Mouse (Mus musculus) CH12.LX (cell line): ENCODE results near the gene Trim17. TPM values are rescaled to one million over a fixed set of nuclear protein-coding genes. Genes with fewer than 3 reads are reported as not detected.

Experiments used
- DNase-seq: peaks from one replicate; pipeline ENCODE4 v3.0.0-alpha.2; 2013; ENCODE audit errors: extremely low read depth
- H3K27ac ChIP-seq: 2 replicates; pipeline ENCODE4 v1.5.1; 2012; ENCODE audit warnings: low read depth, mild to moderate bottlenecking, control low read depth, moderate library complexity; ENCODE audit not compliant: insufficient read depth
- H3K27me3 ChIP-seq: replicated peaks from 2 replicates; pipeline ENCODE3; 2012; ENCODE audit warnings: inconsistent platforms
- H3K36me3 ChIP-seq, 2 experiments: replicated peaks in 1 of 2; 2 replicates each; pipeline versions ENCODE3 to v1.6.1; 2012; ENCODE audit warnings: inconsistent platforms in 1 of 2, low read length in 1 of 2, mild to moderate bottlenecking in 1 of 2, mixed read lengths in 1 of 2, moderate library complexity in 1 of 2; ENCODE audit not compliant: control insufficient read depth in 1 of 2, insufficient read depth in 1 of 2
- H3K4me1 ChIP-seq, 2 experiments: 2 replicates each; pipeline ENCODE4 v1.6.1; 2012; ENCODE audit warnings: inconsistent platforms in 1 of 2, moderate library complexity in 1 of 2; ENCODE audit not compliant: insufficient read depth in 2 of 2, control insufficient read depth in 1 of 2
- H3K4me2 ChIP-seq: 2 replicates; pipeline ENCODE4 v1.6.1; 2012; ENCODE audit warnings: low read depth, mild to moderate bottlenecking, control low read depth; ENCODE audit not compliant: poor library complexity, insufficient read depth, severe bottlenecking
- H3K4me3 ChIP-seq, 3 experiments: fragments of 150-350 bp in 1 of 3; sonication (generic) in 1 of 3; replicated peaks in 1 of 3; 2 replicates each; pipeline versions ENCODE3 to v1.5.1; 2011 to 2012; ENCODE audit warnings: low read depth in 2 of 3, low read length in 2 of 3, mild to moderate bottlenecking in 2 of 3, moderate library complexity in 2 of 3, control low read depth in 1 of 3, improper control_type of control experiment in 1 of 3, inconsistent platforms in 1 of 3, mixed read lengths in 1 of 3; ENCODE audit not compliant: poor library complexity in 1 of 3
- H3K79me2 ChIP-seq: replicated peaks from 2 replicates; pipeline ENCODE4 v1.6.1; 2012; ENCODE audit warnings: mild to moderate bottlenecking, moderate library complexity; ENCODE audit not compliant: control insufficient read depth, poor library complexity, insufficient read depth, severe bottlenecking; ENCODE audit errors: extremely low read depth
- H3K9ac ChIP-seq: 2 replicates; pipeline ENCODE4 v1.6.1; 2012; ENCODE audit warnings: low read depth, mild to moderate bottlenecking, control low read depth, moderate library complexity; ENCODE audit not compliant: insufficient read depth
- H3K9me3 ChIP-seq: replicated peaks from 2 replicates; pipeline ENCODE3; 2012; ENCODE audit warnings: low read length, inconsistent platforms, mixed read lengths
- BHLHE40 ChIP-seq: IDR thresholded peaks from 2 replicates; pipeline ENCODE4 v1.6.1; 2011; ENCODE audit warnings: mild to moderate bottlenecking, low read depth, low read length, improper control_type of control experiment
- CTCF ChIP-seq, 2 experiments: IDR thresholded peaks in 1 of 2; conservative IDR thresholded peaks in 1 of 2; 2 replicates each; pipeline ENCODE4 v1.5.1; 2011 to 2012; ENCODE audit warnings: low read depth in 2 of 2, low read length in 2 of 2, improper control_type of control experiment in 1 of 2, inconsistent platforms in 1 of 2, mild to moderate bottlenecking in 1 of 2, moderate library complexity in 1 of 2
- ELF1 ChIP-seq: IDR thresholded peaks from 2 replicates; pipeline ENCODE4 v1.6.1; 2014; ENCODE audit warnings: low read depth, mild to moderate bottlenecking, inconsistent platforms, low read length, improper control_type of control experiment
- GABPA ChIP-seq: IDR thresholded peaks from 2 replicates; pipeline ENCODE4 v1.6.1; 2012; ENCODE audit warnings: low read depth, low read length, improper control_type of control experiment, inconsistent platforms; ENCODE audit not compliant: insufficient replicate concordance
- HCFC1 ChIP-seq: IDR thresholded peaks from 2 replicates; pipeline ENCODE4 v1.6.1; 2012; ENCODE audit warnings: low read depth, mild to moderate bottlenecking, inconsistent platforms, low read length, improper control_type of control experiment
- JUND ChIP-seq: conservative IDR thresholded peaks from 2 replicates; pipeline ENCODE4 v1.6.1; 2011; ENCODE audit warnings: low read depth, low read length, improper control_type of control experiment
- KAT2A ChIP-seq: IDR thresholded peaks from 2 replicates; pipeline ENCODE4 v1.6.1; 2012; ENCODE audit warnings: low read length, improper control_type of control experiment, inconsistent platforms; ENCODE audit not compliant: insufficient replicate concordance
- MEF2A ChIP-seq: IDR thresholded peaks from 2 replicates; pipeline ENCODE4 v1.6.1; 2014; ENCODE audit warnings: low read depth, mild to moderate bottlenecking, inconsistent platforms, low read length, improper control_type of control experiment, borderline replicate concordance
- MYC ChIP-seq: IDR thresholded peaks from 2 replicates; pipeline ENCODE4 v1.6.1; 2011; ENCODE audit warnings: low read depth, mild to moderate bottlenecking, improper control_type of control experiment, low read length
- NELFE ChIP-seq: IDR thresholded peaks from 2 replicates; pipeline ENCODE4 v1.6.1; 2011; ENCODE audit warnings: low read depth, low read length, improper control_type of control experiment
- RAD21 ChIP-seq: IDR thresholded peaks from 2 replicates; pipeline ENCODE4 v1.6.1; 2011; ENCODE audit warnings: low read depth, mild to moderate bottlenecking, low read length, improper control_type of control experiment, moderate library complexity
- RCOR1 ChIP-seq: conservative IDR thresholded peaks from 2 replicates; pipeline ENCODE4 v1.6.1; 2012; ENCODE audit warnings: low read depth, mild to moderate bottlenecking, inconsistent platforms, low read length, improper control_type of control experiment
- TCF12 ChIP-seq: IDR thresholded peaks from 2 replicates; pipeline ENCODE4 v1.6.1; 2014; ENCODE audit warnings: low read depth, mild to moderate bottlenecking, inconsistent platforms, low read length, improper control_type of control experiment
- USF1 ChIP-seq: IDR thresholded peaks from 2 replicates; pipeline ENCODE4 v1.6.1; 2014; ENCODE audit warnings: low read depth, mild to moderate bottlenecking, inconsistent platforms, low read length, improper control_type of control experiment
- ZC3H11A ChIP-seq: IDR thresholded peaks from 2 replicates; pipeline ENCODE4 v1.6.1; 2012; ENCODE audit warnings: low read depth, mild to moderate bottlenecking, inconsistent platforms, low read length, improper control_type of control experiment
- dilution Hi-C: fragments of 300-500 bp; cut with MboI; formaldehyde crosslinking; loops from 2 replicates; pipeline ENCODE4 v1.14.3; 2020; ENCODE audit warnings: low sequenced_read_pairs; ENCODE audit not compliant: extremely low pct_unique_long_range_greater_than_20kb, extremely low pct_ligation_motif_present
- in situ Hi-C: fragments of 300-500 bp; cut with MboI; formaldehyde crosslinking; loops from 3 replicates; pipeline ENCODE4 v1.14.3; 2019; ENCODE audit warnings: low sequenced_read_pairs, low pct_ligation_motif_present, low pct_unique_long_range_greater_than_20kb, mixed read lengths
- polyA plus RNA-seq: library from polyadenylated mRNA; unstranded; fragments of >175 nt; gene quantifications from 2 replicates; pipeline ENCODE4 v1.2.1, GENCODE M21; 2012; ENCODE audit warnings: low read depth; ENCODE audit not compliant: insufficient read length
- total RNA-seq, 2 experiments: library from RNA; depleted of rRNA; stranded (reverse); fragments of 300-350 nt in 1 of 2; fragments of >200 nt in 1 of 2; gene quantifications; 2 replicates each; pipeline ENCODE4 v1.2.3; 2012 to 2014

Trim17 gene
- total and polyA plus RNA-seq, 3 experiments = 0.47 to 0.49 TPM; not detected in 1

DNA sequence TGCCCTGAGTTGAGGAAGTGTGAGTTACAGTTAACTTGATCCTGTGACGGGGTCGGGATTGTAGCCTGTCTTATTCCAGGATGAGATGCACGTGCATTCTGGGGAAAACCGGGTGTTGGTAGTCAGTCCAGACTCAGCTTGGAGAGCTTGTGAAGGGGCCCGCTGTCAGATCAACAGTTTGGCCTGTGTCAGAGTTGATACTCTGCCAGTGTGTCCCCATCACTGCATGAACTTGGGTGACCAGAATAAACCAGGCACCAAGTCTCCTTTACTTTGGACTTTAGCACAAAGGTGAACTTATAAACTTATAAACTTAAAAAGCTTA is 24.2 kb downstream of the Trim17 start:
- Histone ChIP-seq H3K9me3 (no peaks in the 10 kb centered on the region), H3K4me1 (peaks cover 25 to 56% of the 10 kb centered on the region in 2 experiments), H3K27ac (peak overlapping the region; percentile 59), H3K4me2 (peak overlapping the region; percentile 64), H3K79me2 (peaks cover 60% of the 10 kb centered on the region), H3K27me3 (no peaks in the 10 kb centered on the region), H3K36me3 (peaks cover 11 to 51% of the 10 kb centered on the region in 2 experiments), H3K4me3 (peak overlapping the region; percentile 70 to 99 (median 96)), H3K9ac (peak overlapping the region; percentile 86)
- DNase-seq = no peak
- in situ Hi-C loops = no loop called here
- dilution Hi-C loops = no loop called here
- no peak for TF ChIP-seq JUND
- no peak; the same call in 1 of the 2 replicates for TF ChIP-seq HCFC1
- TF ChIP-seq MYC = 0 out of 2 replicates have a peak, but pooled peaks have one; percentile 35
- TF ChIP-seq BHLHE40 = peak; percentile 45; the same call in 1 of the 2 replicates
- 0 out of 2 replicates have a peak, but pooled peaks have one; percentile 16 for TF ChIP-seq MEF2A

DNA sequence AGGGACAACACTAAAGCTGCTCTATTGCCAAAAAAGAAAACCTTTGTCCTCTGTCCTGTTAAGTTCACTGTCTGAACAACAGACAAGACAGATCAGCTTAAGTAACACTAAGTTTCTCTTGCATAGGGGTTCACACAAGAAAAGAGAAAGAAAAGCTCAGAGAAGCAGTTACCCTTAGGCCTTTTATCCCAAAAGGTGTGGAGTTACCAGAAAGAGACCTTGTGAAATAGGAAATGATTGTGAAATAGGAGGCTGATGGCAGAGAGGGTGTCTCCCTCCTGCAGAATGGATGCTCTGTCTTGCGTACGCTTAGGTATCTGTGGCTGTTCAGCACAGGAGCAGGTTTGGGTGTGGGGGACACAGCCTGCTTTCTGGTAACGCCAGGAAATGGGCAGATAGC is 24.7 kb downstream of the Trim17 start:
- peak overlapping the region; percentile 70 to 99 (median 96) for H3K4me3 ChIP-seq
- peak overlapping the region; percentile 86 for H3K9ac ChIP-seq
- peaks cover 55% of the 10 kb centered on the region for H3K79me2 ChIP-seq
- H3K27me3 ChIP-seq = no peaks in the 10 kb centered on the region
- H3K36me3 ChIP-seq = peaks cover 16 to 52% of the 10 kb centered on the region in 2 experiments
- H3K9me3 ChIP-seq = no peaks in the 10 kb centered on the region
- DNase-seq = no peak
- in situ Hi-C loops (no loop called here), dilution Hi-C loops (no loop called here)
- H3K27ac ChIP-seq = 0 out of 2 replicates have a peak overlapping the region, but pooled peaks have one; percentile 13
- H3K4me2 ChIP-seq = peak overlapping the region; percentile 64
- H3K4me1 ChIP-seq = peaks cover 25 to 56% of the 10 kb centered on the region in 2 experiments
- TF ChIP-seq MYC = no peak

DNA sequence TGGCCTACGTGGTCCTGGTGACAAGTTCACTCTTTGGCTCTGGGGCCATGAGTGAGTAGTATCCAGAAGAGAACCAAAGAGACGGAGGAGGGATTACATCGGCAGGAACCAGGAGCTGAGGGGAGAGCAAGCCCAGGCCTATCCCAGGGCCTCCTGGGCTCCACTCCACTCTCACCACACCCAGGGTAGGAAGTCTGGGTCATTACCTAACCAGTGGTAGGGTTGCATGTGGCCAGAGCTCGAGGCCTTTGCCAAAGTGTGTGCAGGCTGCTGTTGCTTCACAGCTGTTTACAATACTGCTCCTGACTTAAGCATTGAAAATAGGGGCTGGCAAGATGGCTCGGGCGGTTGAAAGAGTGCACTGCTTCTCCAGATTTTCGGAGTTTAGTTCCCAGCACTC is 25.2 kb downstream of the Trim17 start:
- H3K4me3 ChIP-seq = peak overlapping the region; percentile 70 to 99 (median 96)
- dilution Hi-C loops = no loop called here
- peak overlapping the region; percentile 86 for H3K9ac ChIP-seq
- peaks cover 25 to 56% of the 10 kb centered on the region in 2 experiments for H3K4me1 ChIP-seq
- 0 out of 2 replicates have a peak overlapping the region, but pooled peaks have one; percentile 13 for H3K27ac ChIP-seq
- in situ Hi-C loops = no loop called here
- H3K4me2 ChIP-seq = peak overlapping the region; percentile 64
- no peaks in the 10 kb centered on the region for H3K9me3 ChIP-seq
- TF ChIP-seq ZC3H11A (no peak), USF1 (no peak), GABPA (no peak), CTCF (conservative IDR thresholded peaks at IDR 0.05 in 1 of 2, IDR thresholded peaks at IDR 0.05 in 1 of 2; ENCODE audit: low read depth in 2 of 2, low read length in 2 of 2) (no peak), NELFE (no peak), ELF1 (no peak), TCF12 (no peak), JUND (no peak), RCOR1 (no peak), RAD21 (no peak), MEF2A (no peak), KAT2A (no peak)
- peaks cover 50% of the 10 kb centered on the region for H3K79me2 ChIP-seq
- no peak for DNase-seq
- no peaks in the 10 kb centered on the region for H3K27me3 ChIP-seq
- H3K36me3 ChIP-seq = peaks cover 21 to 53% of the 10 kb centered on the region in 2 experiments
